Mouse (Mus musculus): Measurements from ENCODE around the gene Zfp277.

Zfp277 gene

DNA sequence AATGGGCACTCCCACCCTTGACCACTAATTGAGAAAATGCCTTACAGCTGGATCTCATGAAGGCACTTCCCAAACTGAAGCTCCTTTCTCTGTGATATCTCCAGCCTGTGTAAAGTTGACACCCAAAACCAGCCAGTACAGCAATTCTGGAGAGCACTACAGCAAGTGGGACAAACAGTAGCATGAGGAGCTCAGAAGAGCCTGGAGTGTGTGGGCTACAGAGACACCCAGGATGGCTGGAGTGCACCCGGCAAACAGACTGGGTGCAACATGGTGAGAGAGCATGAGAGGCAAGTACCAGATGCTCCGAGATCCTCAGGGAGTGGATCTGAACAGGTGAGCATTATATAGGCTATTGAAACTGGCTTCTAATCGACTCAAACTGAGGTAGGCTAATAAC is 93.8 kb downstream of the Zfp277 start:
- DNase-seq (ENCODE audit: low spot score in 2 of 2) = no peak

GRCm38 (mm10) chr12:40348251-40348650 is 97.5 kb downstream of the Zfp277 start:
- no peak for DNase-seq (ENCODE audit: low spot score in 2 of 2)

DNA sequence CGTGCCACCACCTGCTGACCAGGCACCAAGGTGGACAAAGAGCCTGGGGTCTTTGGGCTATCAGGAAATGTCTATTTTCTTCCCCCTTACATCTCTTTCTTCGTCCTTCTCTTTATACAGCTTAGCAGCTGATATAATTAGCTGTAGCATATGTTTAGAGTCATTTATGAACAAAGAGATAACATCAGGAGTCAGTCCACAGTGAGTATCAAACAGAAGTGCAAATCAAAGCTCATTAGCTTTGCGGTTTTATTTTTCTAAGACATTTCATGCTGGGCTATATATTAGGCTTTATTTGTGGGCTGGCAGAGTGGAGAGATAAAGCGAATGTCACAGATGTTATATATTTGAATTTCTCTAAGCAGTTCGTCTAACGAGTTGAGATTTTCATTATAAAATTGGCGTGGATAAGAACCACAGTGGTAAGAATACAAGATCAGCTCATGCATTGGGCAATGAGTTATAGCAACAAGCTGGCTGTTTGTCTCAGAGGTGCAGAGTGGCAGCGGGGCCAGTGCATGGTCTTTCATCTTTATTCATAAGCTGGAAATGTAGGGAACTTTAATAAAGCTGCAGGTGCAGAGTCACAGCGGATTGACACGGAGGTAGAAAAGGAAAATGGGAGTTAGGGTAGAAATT is 98.5 kb downstream of the Zfp277 start:
- DNase-seq (ENCODE audit: low spot score in 2 of 2) = no peak

DNA sequence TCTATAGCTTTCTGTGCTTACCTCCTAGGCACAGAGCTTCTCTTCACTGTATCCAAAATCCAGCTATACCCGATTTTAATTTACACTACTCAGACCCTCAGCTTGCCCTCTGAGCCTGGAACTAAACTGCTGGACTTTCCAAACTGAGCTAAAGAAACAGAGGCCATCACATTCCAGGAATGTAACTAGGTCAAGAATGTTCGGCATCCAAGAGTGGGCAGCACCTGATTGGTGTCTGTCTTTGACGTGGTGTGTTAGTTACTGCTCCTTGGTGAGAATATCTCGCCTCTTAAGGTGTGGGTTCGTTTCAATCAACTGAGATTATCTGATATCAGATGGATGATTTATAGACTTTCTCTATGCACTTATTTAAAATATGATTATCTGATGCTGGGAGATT is 104.3 kb downstream of the Zfp277 start:
- no peak for DNase-seq (ENCODE audit: low spot score in 2 of 2)

DNA sequence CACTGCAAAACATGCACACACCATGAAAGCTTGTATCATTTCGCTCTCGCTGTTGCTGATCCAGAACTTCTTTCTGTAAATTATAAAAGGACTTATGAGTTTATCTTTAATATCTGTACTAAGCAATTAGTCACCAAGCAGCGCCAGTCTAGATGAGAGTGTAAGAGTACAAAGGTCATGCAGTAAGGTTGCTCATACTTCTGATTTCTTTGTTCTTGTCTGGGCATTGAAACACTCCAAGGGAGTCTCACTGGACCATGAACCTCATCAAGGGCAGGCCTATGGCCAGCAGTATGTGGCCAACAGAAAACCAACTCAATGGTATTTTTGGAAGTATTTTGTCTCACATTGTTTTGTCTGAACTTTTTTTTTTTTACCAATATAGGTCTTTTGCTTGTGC is 110.4 kb downstream of the Zfp277 start:
- no peak for DNase-seq (ENCODE audit: low spot score in 2 of 2)

- no peak for DNase-seq (ENCODE audit: low spot score in 2 of 2)
Observed at GRCm38 (mm10) chr12:40331467-40331866, 114.2 kb downstream of the Zfp277 start.

DNA sequence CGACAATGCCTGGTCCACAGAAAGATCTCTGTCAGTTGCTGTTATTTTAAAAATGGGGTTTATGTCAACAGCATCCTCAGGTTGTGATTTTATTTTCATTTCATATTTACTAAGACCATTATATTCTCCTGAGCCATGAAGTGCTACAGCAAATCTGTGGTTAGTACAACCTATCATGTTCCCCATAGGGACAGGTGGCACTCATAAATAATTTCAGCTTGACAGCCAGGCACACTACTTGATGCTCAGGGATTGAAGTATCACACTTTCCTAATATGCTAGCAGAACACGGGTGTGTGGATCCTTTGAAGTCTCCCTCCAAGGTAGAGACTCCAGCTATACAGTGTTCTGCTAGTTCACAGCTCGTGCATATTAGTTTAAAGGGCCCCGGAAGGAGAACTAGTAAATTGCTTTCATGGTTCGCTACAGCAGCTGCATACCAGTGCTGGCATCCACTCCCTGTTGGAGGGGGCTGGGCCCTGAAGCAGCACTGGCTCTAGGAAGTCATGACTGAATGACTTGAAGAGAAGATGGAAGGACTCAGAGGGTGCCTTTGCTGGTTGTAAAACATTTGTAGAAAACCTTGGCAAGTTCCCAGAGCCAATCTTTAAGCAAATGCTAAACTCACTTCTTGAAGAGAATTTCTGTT is 118.6 kb downstream of the Zfp277 start:
- DNase-seq (ENCODE audit: low spot score in 2 of 2) = no peak

GRCm38 (mm10) chr12:40325582-40325981 is 120.1 kb downstream of the Zfp277 start:
- peak in 1 of 2 experiments; percentile 17 for DNase-seq (ENCODE audit: low spot score in 2 of 2)

- DNase-seq (ENCODE audit: low spot score in 2 of 2) = no peak
Observed at GRCm38 (mm10) chr12:40324819-40325218, 120.9 kb downstream of the Zfp277 start.

DNA sequence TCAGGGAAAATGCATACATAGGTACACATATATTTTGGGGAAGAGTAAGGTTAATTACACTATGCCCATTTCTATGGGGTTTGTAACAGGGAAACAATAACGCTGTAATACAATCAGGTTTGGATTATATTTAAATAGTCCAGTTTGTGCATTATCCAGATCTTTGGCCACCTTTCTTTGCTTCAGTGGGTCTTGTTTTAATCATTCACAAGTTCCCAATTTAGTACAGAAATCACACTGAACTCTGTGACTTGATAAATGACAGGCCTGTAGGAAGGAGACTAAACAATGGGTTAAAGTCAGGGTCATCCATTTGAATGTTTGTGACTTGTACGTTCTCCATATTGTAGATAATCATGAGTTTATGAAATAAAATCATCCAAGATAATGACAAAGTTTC is 130.6 kb downstream of the Zfp277 start:
- no peak for DNase-seq (ENCODE audit: low spot score in 2 of 2)

DNA sequence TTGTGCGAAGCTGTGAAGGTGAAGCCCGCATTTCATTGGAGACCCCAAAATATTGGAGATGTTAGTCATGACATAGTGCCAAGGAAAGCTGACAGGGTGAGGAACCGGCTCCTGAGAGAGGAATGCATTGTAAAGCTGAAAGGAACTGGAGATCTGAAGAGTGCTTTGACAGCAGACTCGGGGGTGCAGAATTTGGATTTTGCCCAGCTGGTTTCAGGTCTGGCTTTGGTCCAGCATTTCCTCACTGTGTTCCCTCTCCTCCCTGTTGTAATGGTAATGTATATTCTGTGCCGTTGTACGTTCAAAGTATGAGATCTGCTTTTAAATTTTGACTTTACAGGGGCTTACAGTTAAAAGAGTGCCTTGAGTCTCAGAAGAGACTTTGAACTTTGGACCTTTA is 141.7 kb downstream of the Zfp277 start:
- DNase-seq (ENCODE audit: low spot score in 2 of 2) = no peak

DNA sequence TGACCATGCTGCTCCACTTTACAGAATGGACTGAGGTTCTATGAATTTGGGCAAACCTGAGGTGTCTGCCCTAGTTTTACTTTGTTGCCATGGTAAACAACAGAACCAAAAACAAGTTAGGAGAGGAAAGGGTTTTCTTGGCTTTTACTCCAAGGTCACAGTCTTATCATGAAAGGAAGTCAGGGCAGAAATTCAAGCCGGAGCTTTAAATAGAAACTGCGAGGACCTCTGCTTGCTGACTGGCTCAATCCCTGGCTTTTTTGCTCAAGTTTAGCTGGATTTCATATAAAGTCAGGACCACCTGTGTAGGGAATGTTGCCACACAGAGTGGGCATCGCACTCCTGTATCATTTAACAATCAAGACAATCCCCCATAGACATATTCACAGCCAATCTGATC is 147.1 kb downstream of the Zfp277 start:
- DNase-seq (ENCODE audit: low spot score in 2 of 2) = no peak

DNA sequence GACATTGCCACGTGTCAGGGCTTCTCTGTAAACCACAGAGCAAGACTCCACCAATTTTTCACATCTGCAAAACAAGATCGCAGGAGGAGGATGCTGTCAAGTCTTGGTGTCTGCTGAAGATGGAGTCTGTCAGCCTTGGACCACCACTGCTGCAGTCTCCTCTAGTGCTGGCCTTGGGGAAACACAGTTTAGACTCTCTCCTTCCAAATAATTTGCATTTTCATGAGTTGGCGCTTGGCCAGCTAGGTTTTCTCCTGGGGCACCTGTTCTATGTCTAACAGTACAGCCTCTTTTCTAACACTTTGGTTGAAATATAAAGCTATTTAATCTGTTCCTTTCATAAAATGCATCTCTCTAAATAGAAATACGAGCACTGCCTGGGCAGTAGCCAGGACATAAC is 159.2 kb downstream of the Zfp277 start:
- no peak for DNase-seq (ENCODE audit: low spot score in 2 of 2)

GRCm38 (mm10) chr12:40280596-40281325 is 164.9 kb downstream of the Zfp277 start:
- no peak for DNase-seq (ENCODE audit: low spot score in 2 of 2)

DNA sequence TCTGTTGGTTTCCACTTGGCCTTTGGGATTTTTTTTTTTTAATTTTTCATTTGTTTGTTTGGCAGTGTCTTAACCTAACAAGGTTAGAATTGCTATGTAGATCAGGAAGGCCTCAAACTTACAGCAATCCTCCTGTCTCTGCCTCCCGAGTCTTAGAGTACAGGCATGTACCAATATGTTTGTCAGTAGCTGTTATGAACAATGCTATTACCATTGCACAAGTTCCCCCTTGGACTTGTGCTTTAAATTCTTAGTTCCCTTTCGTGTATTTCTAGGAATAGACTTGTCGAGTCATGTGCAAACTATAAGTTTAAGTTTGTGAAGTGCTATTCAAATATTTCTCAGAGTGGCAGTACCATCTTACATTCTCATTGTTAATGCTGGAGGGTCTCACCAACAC is 168.1 kb downstream of the Zfp277 start:
- no peak for DNase-seq (ENCODE audit: low spot score in 2 of 2)

DNA sequence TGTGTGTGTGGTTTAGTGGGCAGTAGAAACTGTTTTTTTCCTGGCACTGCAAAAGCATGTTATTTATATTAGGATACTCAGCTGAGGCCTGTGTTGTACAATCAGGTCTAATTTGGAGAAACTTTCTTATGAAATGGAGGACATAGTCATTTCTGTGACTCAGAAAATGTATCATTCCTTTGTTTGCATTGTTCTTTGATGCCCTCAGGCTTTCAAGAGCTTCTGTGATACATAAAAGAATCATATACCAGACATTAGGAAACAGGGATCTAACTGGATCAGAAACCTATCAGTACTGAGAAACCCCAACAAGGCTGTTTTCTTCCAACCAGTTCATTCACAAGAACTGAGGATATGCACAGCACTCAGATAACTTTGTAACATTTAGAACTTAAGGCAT is 170.8 kb downstream of the Zfp277 start:
- DNase-seq (ENCODE audit: low spot score in 2 of 2) = no peak

DNA sequence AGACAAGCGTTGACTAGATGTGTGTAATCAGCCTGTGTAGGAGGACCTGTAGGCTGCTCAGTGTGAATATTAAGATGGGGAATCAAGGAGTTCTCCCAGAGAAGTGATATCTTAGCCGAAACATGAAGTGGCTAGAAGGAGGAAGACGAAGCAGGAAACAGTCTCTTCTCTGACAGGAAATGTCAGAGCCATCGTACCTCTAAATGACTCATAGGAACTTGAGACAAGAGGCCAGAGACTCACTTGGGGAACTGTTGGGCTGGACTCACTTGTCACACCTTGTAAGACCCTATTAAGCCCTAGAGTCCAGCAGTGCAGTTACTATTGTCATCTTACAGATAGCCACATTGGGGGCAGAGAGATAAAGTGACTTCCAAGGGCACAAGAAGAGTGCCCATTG is 172.4 kb downstream of the Zfp277 start:
- DNase-seq (ENCODE audit: low spot score in 2 of 2) = no peak

DNA sequence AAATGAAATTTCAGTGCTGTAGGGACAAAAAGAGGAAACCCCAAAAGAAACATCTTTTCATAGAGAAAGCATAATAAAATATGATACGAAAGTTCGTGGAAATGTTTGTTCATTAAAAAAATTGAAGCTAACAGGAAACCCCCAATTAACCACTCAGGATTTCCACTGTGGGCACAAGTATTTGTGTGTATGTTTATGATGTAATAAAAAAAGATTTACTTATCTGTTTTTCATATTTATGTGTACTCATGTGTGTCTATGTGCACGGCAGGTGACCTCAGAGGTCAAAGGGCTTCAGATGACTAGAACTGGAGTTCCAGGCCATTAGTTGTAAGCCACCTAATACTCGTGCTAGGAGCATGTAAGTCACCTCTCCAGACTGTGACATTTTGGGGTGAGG is 173.0 kb downstream of the Zfp277 start:
- DNase-seq (ENCODE audit: low spot score in 2 of 2) = no peak

DNA sequence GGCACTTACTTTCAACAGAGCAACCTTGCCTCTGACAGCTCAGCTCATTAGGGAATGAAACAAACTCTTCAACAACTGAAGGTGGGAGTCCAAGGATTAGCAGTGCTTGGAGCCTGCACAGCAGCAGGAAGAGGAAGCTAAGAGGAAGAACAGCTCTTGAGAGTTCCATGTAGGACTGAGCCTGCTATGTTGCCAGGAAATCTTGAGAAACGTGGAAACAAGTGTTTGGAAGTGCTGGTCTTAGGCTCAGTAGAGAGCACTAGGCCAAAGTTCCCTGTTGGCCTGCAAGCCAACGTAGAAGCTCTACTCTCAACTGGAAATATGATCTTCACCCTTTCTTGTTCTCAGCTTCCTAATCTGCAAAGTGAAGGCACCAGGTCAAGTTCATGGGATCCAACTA is 177.4 kb downstream of the Zfp277 start:
- no peak for DNase-seq (ENCODE audit: low spot score in 2 of 2)

Data from right cerebral cortex, postnatal 36 days (tissue).